Mouse (Mus musculus) erythroblast, adult 5-6 weeks (primary cell): ENCODE results near the gene Mmp15. TPM values are rescaled to one million over a fixed set of nuclear protein-coding genes. Genes with fewer than 3 reads are reported as not detected.

ENCODE experiments used
- ATAC-seq: replicated peaks from 2 replicates; pipeline ENCODE4 v1.8.0; 2016; ENCODE audit warnings: moderate number of reproducible peaks, mild to moderate bottlenecking, moderate TSS enrichment, inconsistent platforms; ENCODE audit not compliant: poor library complexity, low FRiP score, severe bottlenecking
- total RNA-seq, 2 experiments: library from RNA; stranded (forward) in 1 of 2; stranded (reverse) in 1 of 2; fragments of 150-400 nt in 1 of 2; fragments of 200-764, 138-1000 nt in 1 of 2; gene quantifications; 2 replicates each; pipeline versions ENCODE4 v1.2.3 to v1.2.4; 2015 to 2017; ENCODE audit warnings: low replicate concordance in 2 of 2

Mmp15 gene
- total RNA-seq, 2 experiments from 2014 or later = not detected

- no peak for ATAC-seq
Observed at GRCm38 (mm10) chr8:95335706-95336105, 16.4 kb upstream of the Mmp15 start.

GRCm38 (mm10) chr8:95336363-95336762 is 15.7 kb upstream of the Mmp15 start:
- no peak for ATAC-seq

- ATAC-seq = no peak
Observed at GRCm38 (mm10) chr8:95341721-95342120, 10.3 kb upstream of the Mmp15 start.

- no peak for ATAC-seq
Observed at GRCm38 (mm10) chr8:95344668-95345067, 7.4 kb upstream of the Mmp15 start.

GRCm38 (mm10) chr8:95346643-95347545 is 5.2 kb upstream of the Mmp15 start:
- 0 out of 2 replicates have a peak, but pooled peaks have one; percentile 46 for ATAC-seq

- no peak for ATAC-seq
Observed at GRCm38 (mm10) chr8:95348356-95348755, 3.7 kb upstream of the Mmp15 start.

GRCm38 (mm10) chr8:95348811-95349630 is 3.0 kb upstream of the Mmp15 start:
- ATAC-seq = no peak

GRCm38 (mm10) chr8:95351461-95351860 is 607 bp upstream of the Mmp15 start:
- no peak for ATAC-seq

GRCm38 (mm10) chr8:95352871-95353866 is 1.1 kb downstream of the Mmp15 start:
- ATAC-seq = no peak

- ATAC-seq = no peak
Observed at GRCm38 (mm10) chr8:95354606-95355005, 2.5 kb downstream of the Mmp15 start.

GRCm38 (mm10) chr8:95358550-95359411 is 6.7 kb downstream of the Mmp15 start:
- no peak for ATAC-seq

GRCm38 (mm10) chr8:95360181-95361015 is 8.3 kb downstream of the Mmp15 start:
- no peak for ATAC-seq

- ATAC-seq = no peak
Observed at GRCm38 (mm10) chr8:95361016-95361341, 8.9 kb downstream of the Mmp15 start.

GRCm38 (mm10) chr8:95362272-95362671 is 10.2 kb downstream of the Mmp15 start:
- no peak for ATAC-seq

GRCm38 (mm10) chr8:95363849-95364248 is 11.8 kb downstream of the Mmp15 start:
- no peak for ATAC-seq

GRCm38 (mm10) chr8:95369581-95370326 is 17.7 kb downstream of the Mmp15 start:
- no peak for ATAC-seq

- no peak for ATAC-seq
Observed at GRCm38 (mm10) chr8:95373389-95374002, 21.4 kb downstream of the Mmp15 start.
